Mouse (Mus musculus) Patski (cell line): ENCODE results near the gene Glis1. TPM values are rescaled to one million over a fixed set of nuclear protein-coding genes. Genes with fewer than 3 reads are reported as not detected.

Experiments
- ATAC-seq: fragments of 100-300 bp; one replicate; pipeline ENCODE4 v1.8.0; 2021
- CTCF ChIA-PET: fragments of 350-600 bp; sonication (Branson Sonifier 250); formaldehyde crosslinking; loops from one replicate; lab custom pipeline; 2022; ENCODE audit warnings: inconsistent platforms; lab: Charles Lee
- POLR2A ChIA-PET: fragments of 350-600 bp; sonication (Branson Sonifier 250); formaldehyde crosslinking; loops from one replicate; lab custom pipeline; 2022; ENCODE audit warnings: antibody characterized with exemption, inconsistent platforms; lab: Charles Lee
- DNase-seq: peaks from one replicate; pipeline ENCODE4 v3.0.0-alpha.2; 2011; ENCODE audit warnings: low read depth, low spot score
- H3K27me3 ChIP-seq: fragments of 371-371 bp; one replicate; pipeline ENCODE4 v1.5.1; 2021
- CTCF ChIP-seq: fragments of 100-300 bp; IDR thresholded peaks from one replicate; pipeline ENCODE4 v1.5.1; 2021
- in situ Hi-C: fragments of 300-500 bp; cut with MboI; formaldehyde crosslinking; loops from 3 replicates; pipeline ENCODE4 v1.11.1; 2018; ENCODE audit warnings: low pct_unique_long_range_greater_than_20kb, mixed read lengths
- polyA plus RNA-seq: library from polyadenylated mRNA; unstranded; gene quantifications from one replicate; pipeline ENCODE4 v1.2.3, GENCODE M21; 2021

Gene Glis1
- polyA plus RNA-seq, 1 experiment from 2014 or later = 1.1 TPM

- no peak for DNase-seq
- ATAC-seq = no peak
- ChIA-PET POLR2A (interaction anchor here (0.5 kb wide), 1 partner anchor 43 kb away, joined by 3 read pairs; no protein-coding TSS in a partner anchor), CTCF (no interaction called here)
- no peaks in the 10 kb centered on the region for H3K27me3 ChIP-seq
- TF ChIP-seq CTCF = no peak
- in situ Hi-C loops = no loop called here
These were observed 246.1 kb downstream of the Glis1 start for GRCm38 (mm10) chr4:107680311-107681098.

- no peaks in the 10 kb centered on the region for H3K27me3 ChIP-seq
- TF ChIP-seq CTCF = no peak
- ChIA-PET POLR2A (no interaction called here), CTCF (no interaction called here)
- no peak for DNase-seq
- ATAC-seq = no peak
- in situ Hi-C loops = no loop called here
These were observed 246.9 kb downstream of the Glis1 start for GRCm38 (mm10) chr4:107681099-107681849.

GRCm38 (mm10) chr4:107683006-107683756 is 248.8 kb downstream of the Glis1 start:
- DNase-seq (no peak), ATAC-seq (no peak)
- ChIA-PET POLR2A (no interaction called here), CTCF (no interaction called here)
- TF ChIP-seq CTCF = no peak
- in situ Hi-C loops = no loop called here
- no peaks in the 10 kb centered on the region for H3K27me3 ChIP-seq

- no peak for TF ChIP-seq CTCF
- ChIA-PET POLR2A (no interaction called here), CTCF (interaction anchor here (0.7 kb wide), 1 partner anchor 314 kb away, joined by 3 read pairs; no protein-coding TSS in a partner anchor)
- in situ Hi-C loops = no loop called here
- DNase-seq (no peak), ATAC-seq (no peak)
- no peaks in the 10 kb centered on the region for H3K27me3 ChIP-seq
These were observed 249.7 kb downstream of the Glis1 start, which contains the start of gene Dmrtb1 for GRCm38 (mm10) chr4:107684130-107684529. Gene Dmrtb1, minus strand, starts transcription at chr4:107684230.

Other genes with a start within 250 kb of the Glis1 start
- not detected for gene Ldlrad1, start 225.4 kb upstream of the Glis1 start, polyA plus RNA-seq
- gene Lrrc42, start 181.1 kb upstream of the Glis1 start, polyA plus RNA-seq = 69.2 TPM
- gene Hspb11, start 181.0 kb upstream of the Glis1 start, polyA plus RNA-seq = 32.5 TPM
- not detected for gene Dio1, start 127.4 kb upstream of the Glis1 start, polyA plus RNA-seq
- 33.4 TPM for gene Yipf1, start 120.2 kb upstream of the Glis1 start, polyA plus RNA-seq
- 20.9 TPM for gene Ndc1, start 66.8 kb upstream of the Glis1 start, polyA plus RNA-seq
- gene Dmrtb1, start 249.6 kb downstream of the Glis1 start, polyA plus RNA-seq = not detected